Mouse (Mus musculus): ENCODE results near the gene Pced1b. TPM values are rescaled to one million over a fixed set of nuclear protein-coding genes. Genes with fewer than 3 reads are reported as not detected.

Gene Pced1b
- polyA plus RNA-seq, 1 experiment from 2014 or later, result 2.6 TPM

DNA sequence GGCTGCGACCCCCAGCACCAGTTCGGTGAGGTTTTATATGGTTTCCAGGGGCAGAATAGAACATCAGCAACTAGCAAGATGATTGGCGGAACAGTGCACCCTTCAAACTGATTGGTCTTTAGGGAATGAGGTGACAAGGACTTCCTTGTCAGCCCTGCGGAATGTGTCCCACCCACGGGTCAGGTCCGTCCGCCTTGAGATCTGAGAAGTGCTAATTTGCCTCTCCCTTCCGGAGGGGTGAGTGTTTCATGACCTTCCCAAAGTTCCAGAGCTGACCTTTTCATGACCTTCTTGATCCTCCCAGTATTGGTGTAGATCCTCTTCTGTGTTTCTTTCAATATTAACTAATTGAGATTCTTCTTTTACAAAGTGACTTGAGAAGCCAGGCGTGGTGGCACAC is 85.7 kb downstream of the Pced1b start:
- Histone ChIP-seq H3K9ac (ENCODE audit: low read length) (no peak overlapping the region), H3K9me3 (ENCODE audit: control insufficient read depth, low read length) (peaks cover under 1% of the 10 kb centered on the region; the same call in 1 of the 2 replicates), H3K27ac (replicated peaks in 1 of 2; ENCODE audit: control insufficient read depth in 1 of 2, insufficient read depth in 1 of 2, low read depth in 2 of 2, low read length in 2 of 2) (no peak overlapping the region), H3K4me3 (ENCODE audit: control insufficient read depth in 1 of 2, insufficient read depth in 1 of 2, low read depth in 1 of 2, low read length in 2 of 2) (no peak overlapping the region), H3K4me2 (ENCODE audit: low read length) (no peak overlapping the region), H3K27me3 (ENCODE audit: control insufficient read depth, insufficient read depth, low read length) (no peaks in the 10 kb centered on the region), H3K36me3 (ENCODE audit: control insufficient read depth, insufficient read depth, low read length) (no peaks in the 10 kb centered on the region), H3K4me1 (ENCODE audit: control insufficient read depth in 2 of 2, insufficient read depth in 2 of 2, low read length in 2 of 2) (no peaks in the 10 kb centered on the region)
- ATAC-seq (ENCODE audit: insufficient number of reproducible peaks, insufficient read depth, low FRiP score, low read depth), result no peak
- 69% methylated on average over 9 of the region's 9 CpGs for WGBS

DNA sequence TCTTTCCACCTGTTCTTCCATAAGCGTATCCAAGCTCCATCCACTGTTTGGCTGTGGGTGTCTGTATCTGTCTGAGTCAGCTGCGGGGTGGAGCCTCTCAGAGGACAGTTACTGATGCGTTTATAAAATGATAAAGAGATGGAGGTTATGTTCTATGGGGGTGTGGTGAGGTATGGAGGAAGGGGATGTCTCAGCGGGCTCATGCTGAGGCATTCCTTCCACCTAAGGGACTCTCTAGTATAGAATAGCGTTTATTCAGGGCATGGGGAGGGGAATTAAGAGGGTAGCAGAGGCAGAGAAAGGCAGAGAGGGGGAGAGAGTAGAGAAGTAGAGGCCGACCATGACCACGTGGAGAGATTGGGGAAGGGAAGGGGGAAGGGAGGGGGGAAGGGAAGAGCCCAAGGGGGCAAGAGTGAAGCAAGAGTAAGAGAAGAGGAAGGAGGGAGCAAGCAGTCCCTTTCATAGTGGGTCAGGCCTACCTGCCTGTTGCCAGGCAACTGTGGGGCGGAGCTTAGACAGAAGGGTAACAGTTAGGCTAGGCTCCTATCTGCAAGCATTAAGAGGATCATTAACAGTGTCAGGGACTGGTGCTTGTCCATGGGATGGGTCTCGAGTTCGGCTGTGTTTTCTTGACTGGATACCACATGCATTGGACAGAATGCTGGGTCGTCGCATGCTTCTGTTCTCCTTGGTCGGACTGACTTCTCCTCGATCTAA is 90.9 kb downstream of the Pced1b start:
- H3K9ac ChIP-seq (ENCODE audit: low read length), result peak overlapping the region; percentile 68
- H3K4me3 ChIP-seq (ENCODE audit: control insufficient read depth in 1 of 2, insufficient read depth in 1 of 2, low read depth in 1 of 2, low read length in 2 of 2), result peak overlapping the region; percentile 35 to 48
- H3K27ac ChIP-seq (replicated peaks in 1 of 2; ENCODE audit: control insufficient read depth in 1 of 2, insufficient read depth in 1 of 2, low read depth in 2 of 2, low read length in 2 of 2), result 0 out of 4 replicates have a peak overlapping the region, but pooled peaks of 1 of the 2 experiments have one; percentile 5
- H3K27me3 ChIP-seq (ENCODE audit: control insufficient read depth, insufficient read depth, low read length), result no peaks in the 10 kb centered on the region
- no peak for ATAC-seq (ENCODE audit: insufficient number of reproducible peaks, insufficient read depth, low FRiP score, low read depth)
- H3K4me2 ChIP-seq (ENCODE audit: low read length), result peak overlapping the region; percentile 75
- peaks cover 7 to 8% of the 10 kb centered on the region in 2 experiments; a peak in 3 of 4 replicates for H3K4me1 ChIP-seq (ENCODE audit: control insufficient read depth in 2 of 2, insufficient read depth in 2 of 2, low read length in 2 of 2)
- WGBS, result 33% methylated on average over 14 of the region's 14 CpGs
- H3K36me3 ChIP-seq (ENCODE audit: control insufficient read depth, insufficient read depth, low read length), result no peaks in the 10 kb centered on the region
- no peaks in the 10 kb centered on the region for H3K9me3 ChIP-seq (ENCODE audit: control insufficient read depth, low read length)

- Histone ChIP-seq H3K4me1 (ENCODE audit: control insufficient read depth in 2 of 2, insufficient read depth in 2 of 2, low read length in 2 of 2) (peaks cover 7 to 8% of the 10 kb centered on the region in 2 experiments; a peak in 3 of 4 replicates), H3K4me2 (ENCODE audit: low read length) (peak overlapping the region; percentile 75), H3K9ac (ENCODE audit: low read length) (peak overlapping the region; percentile 68), H3K27ac (replicated peaks in 1 of 2; ENCODE audit: control insufficient read depth in 1 of 2, insufficient read depth in 1 of 2, low read depth in 2 of 2, low read length in 2 of 2) (0 out of 4 replicates have a peak overlapping the region, but pooled peaks of 1 of the 2 experiments have one; percentile 5), H3K27me3 (ENCODE audit: control insufficient read depth, insufficient read depth, low read length) (no peaks in the 10 kb centered on the region), H3K4me3 (ENCODE audit: control insufficient read depth in 1 of 2, insufficient read depth in 1 of 2, low read depth in 1 of 2, low read length in 2 of 2) (peak overlapping the region; percentile 35 to 48), H3K9me3 (ENCODE audit: control insufficient read depth, low read length) (no peaks in the 10 kb centered on the region), H3K36me3 (ENCODE audit: control insufficient read depth, insufficient read depth, low read length) (no peaks in the 10 kb centered on the region)
- WGBS, result 4% methylated on average over 17 of the region's 17 CpGs
- ATAC-seq (ENCODE audit: insufficient number of reproducible peaks, insufficient read depth, low FRiP score, low read depth), result no peak
These were observed 91.6 kb downstream of the Pced1b start for GRCm38 (mm10) chr15:97338377-97339060.

DNA sequence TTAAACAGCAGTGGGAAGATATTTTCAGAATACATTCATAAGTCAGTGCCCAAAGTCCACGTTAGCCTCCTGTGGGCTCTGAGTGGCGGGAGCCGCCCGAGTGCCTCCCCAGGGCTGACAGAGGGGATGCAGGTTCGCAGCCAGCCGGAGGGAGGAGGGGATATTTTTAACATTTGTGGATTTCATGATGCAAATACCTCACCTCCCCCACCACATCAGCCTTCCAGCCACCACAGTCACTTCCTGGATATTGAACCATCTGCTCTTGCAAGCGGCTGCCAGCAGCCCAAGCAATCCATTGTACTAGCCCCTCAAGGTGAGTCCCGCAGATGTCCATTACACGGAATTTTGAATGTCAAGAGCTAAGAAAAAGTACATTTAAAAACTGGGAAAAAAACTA is 95.4 kb downstream of the Pced1b start:
- H3K4me2 ChIP-seq (ENCODE audit: low read length), result no peak overlapping the region
- no peaks in the 10 kb centered on the region; the same call in 1 of the 2 replicates for H3K27me3 ChIP-seq (ENCODE audit: control insufficient read depth, insufficient read depth, low read length)
- H3K4me1 ChIP-seq (ENCODE audit: control insufficient read depth in 2 of 2, insufficient read depth in 2 of 2, low read length in 2 of 2), result peaks cover 7 to 8% of the 10 kb centered on the region in 2 experiments; a peak in 3 of 4 replicates
- H3K36me3 ChIP-seq (ENCODE audit: control insufficient read depth, insufficient read depth, low read length), result no peaks in the 10 kb centered on the region
- ATAC-seq (ENCODE audit: insufficient number of reproducible peaks, insufficient read depth, low FRiP score, low read depth), result no peak
- H3K9me3 ChIP-seq (ENCODE audit: control insufficient read depth, low read length), result no peaks in the 10 kb centered on the region
- no peak overlapping the region for H3K9ac ChIP-seq (ENCODE audit: low read length)
- H3K4me3 ChIP-seq (ENCODE audit: control insufficient read depth in 1 of 2, insufficient read depth in 1 of 2, low read depth in 1 of 2, low read length in 2 of 2), result no peak overlapping the region
- 77% methylated on average over 9 of the region's 9 CpGs for WGBS
- H3K27ac ChIP-seq (replicated peaks in 1 of 2; ENCODE audit: control insufficient read depth in 1 of 2, insufficient read depth in 1 of 2, low read depth in 2 of 2, low read length in 2 of 2), result no peak overlapping the region

DNA sequence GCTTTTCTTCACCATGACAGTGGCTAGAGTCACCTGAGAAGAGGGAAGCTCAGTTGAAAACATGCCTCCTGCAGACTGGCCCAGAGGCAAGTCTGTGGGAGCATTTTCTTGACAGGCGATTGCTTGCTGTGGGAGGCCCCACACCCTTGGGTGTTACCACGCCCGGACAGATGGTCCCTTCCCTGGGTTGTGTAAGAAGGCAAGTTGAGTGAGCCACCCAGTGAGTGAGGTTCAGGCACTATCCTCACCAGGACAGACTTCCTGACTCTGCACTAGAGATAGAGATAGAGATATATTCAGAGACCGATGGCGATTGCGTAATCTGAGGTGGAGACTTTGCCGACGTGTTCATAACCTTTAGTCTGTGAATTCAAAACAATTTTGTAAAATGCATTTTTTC is 96.0 kb downstream of the Pced1b start:
- Histone ChIP-seq H3K4me3 (ENCODE audit: control insufficient read depth in 1 of 2, insufficient read depth in 1 of 2, low read depth in 1 of 2, low read length in 2 of 2) (no peak overlapping the region), H3K27ac (replicated peaks in 1 of 2; ENCODE audit: control insufficient read depth in 1 of 2, insufficient read depth in 1 of 2, low read depth in 2 of 2, low read length in 2 of 2) (no peak overlapping the region), H3K27me3 (ENCODE audit: control insufficient read depth, insufficient read depth, low read length) (no peaks in the 10 kb centered on the region; the same call in 1 of the 2 replicates), H3K9ac (ENCODE audit: low read length) (no peak overlapping the region), H3K36me3 (ENCODE audit: control insufficient read depth, insufficient read depth, low read length) (no peaks in the 10 kb centered on the region), H3K9me3 (ENCODE audit: control insufficient read depth, low read length) (no peaks in the 10 kb centered on the region), H3K4me2 (ENCODE audit: low read length) (no peak overlapping the region), H3K4me1 (ENCODE audit: control insufficient read depth in 2 of 2, insufficient read depth in 2 of 2, low read length in 2 of 2) (peaks cover 7 to 8% of the 10 kb centered on the region in 2 experiments; a peak in 3 of 4 replicates)
- no peak for ATAC-seq (ENCODE audit: insufficient number of reproducible peaks, insufficient read depth, low FRiP score, low read depth)
- WGBS, result 83% methylated on average over 8 of the region's 8 CpGs

DNA sequence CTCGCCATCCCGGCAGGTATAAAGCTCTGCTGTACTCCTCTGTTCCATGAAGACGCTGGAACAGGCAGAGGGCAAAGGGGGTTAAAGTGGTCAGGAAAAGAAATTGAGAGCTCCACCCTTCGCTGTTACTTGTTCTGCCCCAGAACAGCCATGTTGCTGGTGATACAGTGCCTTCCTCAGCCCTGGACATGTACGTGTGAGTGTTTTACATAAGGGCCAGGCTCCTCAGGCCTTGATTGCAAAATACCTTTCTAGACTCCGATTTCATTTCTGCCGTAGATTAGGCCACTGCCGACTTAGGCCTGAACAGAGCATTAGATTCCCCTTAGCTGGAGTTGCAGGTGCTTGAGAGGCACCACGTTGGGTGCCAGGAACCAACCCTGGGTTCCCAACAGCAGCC is 97.0 kb downstream of the Pced1b start:
- H3K27me3 ChIP-seq (ENCODE audit: control insufficient read depth, insufficient read depth, low read length), result no peaks in the 10 kb centered on the region; the same call in 1 of the 2 replicates
- H3K9ac ChIP-seq (ENCODE audit: low read length), result no peak overlapping the region
- no peaks in the 10 kb centered on the region for H3K9me3 ChIP-seq (ENCODE audit: control insufficient read depth, low read length)
- no peak for ATAC-seq (ENCODE audit: insufficient number of reproducible peaks, insufficient read depth, low FRiP score, low read depth)
- H3K4me2 ChIP-seq (ENCODE audit: low read length), result no peak overlapping the region
- WGBS, result 87% methylated on average over 9 of the region's 9 CpGs
- H3K36me3 ChIP-seq (ENCODE audit: control insufficient read depth, insufficient read depth, low read length), result no peaks in the 10 kb centered on the region
- no peak overlapping the region for H3K4me3 ChIP-seq (ENCODE audit: control insufficient read depth in 1 of 2, insufficient read depth in 1 of 2, low read depth in 1 of 2, low read length in 2 of 2)
- H3K4me1 ChIP-seq (ENCODE audit: control insufficient read depth in 2 of 2, insufficient read depth in 2 of 2, low read length in 2 of 2), result peaks cover 4 to 7% of the 10 kb centered on the region in 2 experiments
- no peak overlapping the region for H3K27ac ChIP-seq (replicated peaks in 1 of 2; ENCODE audit: control insufficient read depth in 1 of 2, insufficient read depth in 1 of 2, low read depth in 2 of 2, low read length in 2 of 2)

- no peaks in the 10 kb centered on the region for H3K36me3 ChIP-seq (ENCODE audit: control insufficient read depth, insufficient read depth, low read length)
- no peaks in the 10 kb centered on the region for H3K9me3 ChIP-seq (ENCODE audit: control insufficient read depth, low read length)
- WGBS, result 86% methylated on average over 9 of the region's 9 CpGs
- no peak overlapping the region for H3K4me2 ChIP-seq (ENCODE audit: low read length)
- H3K27me3 ChIP-seq (ENCODE audit: control insufficient read depth, insufficient read depth, low read length), result no peaks in the 10 kb centered on the region; the same call in 1 of the 2 replicates
- H3K4me3 ChIP-seq (ENCODE audit: control insufficient read depth in 1 of 2, insufficient read depth in 1 of 2, low read depth in 1 of 2, low read length in 2 of 2), result no peak overlapping the region
- H3K27ac ChIP-seq (replicated peaks in 1 of 2; ENCODE audit: control insufficient read depth in 1 of 2, insufficient read depth in 1 of 2, low read depth in 2 of 2, low read length in 2 of 2), result no peak overlapping the region
- H3K4me1 ChIP-seq (ENCODE audit: control insufficient read depth in 2 of 2, insufficient read depth in 2 of 2, low read length in 2 of 2), result peaks cover 7 to 8% of the 10 kb centered on the region in 2 experiments
- ATAC-seq (ENCODE audit: insufficient number of reproducible peaks, insufficient read depth, low FRiP score, low read depth), result no peak
- no peak overlapping the region for H3K9ac ChIP-seq (ENCODE audit: low read length)
These were observed 98.2 kb downstream of the Pced1b start for GRCm38 (mm10) chr15:97345110-97345509.

Measured in heart, embryonic 14.5 days (tissue).